Mouse (Mus musculus): Measurements from ENCODE around the gene Grip1.

The Grip1 gene

GRCm38 (mm10) chr10:119646500-119647439, 193.1 kb downstream of the Grip1 start:
- intact Hi-C loops (cut with DNase I) = loop anchor here (5.0 to 10.0 kb wide), 3 partner anchors 128 to 481 kb away; no protein-coding TSS in a partner anchor

- intact Hi-C loops (cut with DNase I) = no loop called here
Observed at GRCm38 (mm10) chr10:119660677-119661353, 207.2 kb downstream of the Grip1 start.

DNA sequence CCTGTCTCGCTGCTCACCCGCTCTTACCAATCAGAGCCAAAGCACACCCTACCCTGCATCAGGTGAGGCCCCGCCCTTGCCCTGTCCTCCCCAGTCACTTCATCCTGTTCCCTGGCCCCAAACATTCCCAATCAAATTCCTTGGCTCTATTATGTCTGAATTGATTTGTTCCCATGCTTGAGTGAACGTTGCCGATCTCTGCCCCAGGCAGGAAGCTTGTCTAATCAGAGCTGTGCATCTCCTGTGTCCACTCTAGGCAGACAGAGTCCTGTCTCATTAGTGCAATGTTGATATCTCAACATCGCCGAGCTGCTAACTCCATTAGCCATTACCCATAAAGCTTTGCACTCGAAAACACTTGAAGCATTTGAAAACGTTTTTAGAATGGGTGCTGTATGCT, 210.0 kb downstream of the Grip1 start:
- intact Hi-C loops (cut with DNase I) = no loop called here

DNA sequence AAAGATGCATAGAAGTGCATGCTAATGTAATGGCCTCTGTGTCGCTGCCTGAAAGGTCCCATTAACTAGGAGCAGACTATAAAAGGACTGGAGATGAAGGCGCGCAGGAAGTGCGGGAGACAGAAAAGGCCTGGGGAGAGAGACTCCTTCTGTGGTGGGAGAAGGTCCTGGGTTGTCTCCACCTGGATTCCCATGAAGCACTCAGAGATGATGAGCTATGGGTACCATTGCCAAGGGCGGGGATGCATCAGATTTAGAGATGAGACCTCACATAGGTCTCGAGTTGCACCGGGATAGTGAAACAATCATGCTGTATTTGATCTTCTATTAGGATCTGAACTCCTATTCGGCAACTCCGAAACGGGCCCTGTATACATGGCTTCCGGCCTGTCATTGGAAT, 212.8 kb downstream of the Grip1 start:
- intact Hi-C loops (cut with DNase I) = no loop called here

- intact Hi-C loops (cut with DNase I) = no loop called here
Observed at GRCm38 (mm10) chr10:119670456-119670855, 216.8 kb downstream of the Grip1 start.

- intact Hi-C loops (cut with DNase I) = no loop called here
Observed at GRCm38 (mm10) chr10:119684377-119684826, 230.8 kb downstream of the Grip1 start.

DNA sequence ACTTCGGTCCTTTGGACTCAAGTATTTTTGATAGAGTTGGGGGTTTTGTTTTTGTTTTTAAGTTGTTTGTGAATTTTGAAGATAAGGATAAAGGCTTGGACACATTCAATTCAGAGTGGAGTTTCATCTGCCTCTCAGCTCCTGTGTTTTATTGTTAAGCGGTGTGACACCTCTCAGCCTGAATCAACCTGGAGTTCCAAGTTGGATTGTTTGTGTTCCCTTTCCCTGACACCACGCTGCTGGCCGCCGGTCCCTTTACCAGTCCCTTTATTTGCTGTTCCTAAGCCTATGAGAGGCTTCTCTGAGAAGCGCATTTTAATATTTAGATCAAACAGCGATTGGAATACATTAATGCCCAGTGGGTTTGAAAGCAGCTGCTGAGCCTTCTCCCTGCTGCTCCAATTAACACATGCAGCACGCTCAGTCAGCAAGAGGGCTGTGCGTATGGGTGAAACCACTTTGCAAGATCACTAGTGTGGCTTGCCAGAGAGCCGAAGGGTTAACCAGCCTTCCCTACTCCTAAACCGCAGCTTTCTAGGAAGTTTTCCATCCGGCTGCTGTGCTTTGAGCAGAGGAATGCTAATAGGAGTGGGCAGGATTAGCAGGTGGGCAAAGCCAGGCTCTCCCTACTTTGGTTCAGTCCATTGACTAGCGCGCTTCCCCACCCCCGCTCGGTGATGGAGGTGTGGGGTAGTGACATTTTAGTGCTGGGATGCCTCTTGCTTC, 237.9 kb downstream of the Grip1 start:
- intact Hi-C loops (cut with DNase I) = no loop called here

- intact Hi-C loops (cut with DNase I) = no loop called here
Observed at GRCm38 (mm10) chr10:119692284-119692890, 238.8 kb downstream of the Grip1 start.

- intact Hi-C loops (cut with DNase I) = no loop called here
Observed at GRCm38 (mm10) chr10:119693400-119693799, 239.8 kb downstream of the Grip1 start.

GRCm38 (mm10) chr10:119697257-119697798, 243.7 kb downstream of the Grip1 start:
- intact Hi-C loops (cut with DNase I) = no loop called here

GRCm38 (mm10) chr10:119705348-119705747, 251.7 kb downstream of the Grip1 start:
- intact Hi-C loops (cut with DNase I) = no loop called here

- intact Hi-C loops (cut with DNase I) = no loop called here
Observed at GRCm38 (mm10) chr10:119706281-119706680, 252.7 kb downstream of the Grip1 start.

DNA sequence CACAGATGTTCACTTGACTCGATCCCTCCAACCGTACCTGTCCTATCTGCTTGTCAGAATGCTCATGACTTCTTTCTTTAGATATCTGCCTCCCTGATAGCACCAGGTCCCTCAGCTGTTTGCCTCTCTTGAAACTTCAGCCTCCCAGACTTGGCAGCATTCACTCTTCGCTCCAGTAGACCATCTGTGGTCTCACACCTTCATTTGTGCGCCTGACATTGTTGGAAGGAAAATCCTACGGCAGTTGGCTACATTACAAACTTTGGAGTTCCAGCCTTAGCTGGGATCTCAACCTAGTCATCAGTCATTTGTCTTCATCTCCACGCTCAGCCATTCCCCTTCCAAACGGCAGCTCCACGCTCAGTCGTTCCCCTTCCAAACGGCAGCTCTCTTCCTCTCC, 253.4 kb downstream of the Grip1 start:
- intact Hi-C loops (cut with DNase I) = no loop called here

DNA sequence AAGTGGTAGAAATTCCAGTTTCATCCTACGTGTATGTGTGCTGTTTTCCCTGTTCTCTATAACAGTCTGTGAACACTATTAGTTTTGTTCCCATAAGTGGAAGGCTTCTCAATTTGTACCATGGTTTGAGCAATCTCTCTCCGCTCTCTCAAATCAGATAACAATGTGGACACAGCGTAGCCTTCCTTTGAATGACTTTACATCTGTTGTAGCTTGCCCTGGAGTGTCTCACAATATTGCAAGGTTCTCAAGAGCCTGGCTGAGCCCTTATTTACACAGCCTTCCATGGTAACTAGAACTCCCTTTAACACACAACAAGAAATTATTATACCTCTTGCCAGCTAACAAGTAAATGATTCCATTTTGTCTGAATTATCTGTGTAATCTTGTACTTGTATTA, 268.3 kb downstream of the Grip1 start:
- intact Hi-C loops (cut with DNase I) = no loop called here

- intact Hi-C loops (cut with DNase I) = no loop called here
Observed at GRCm38 (mm10) chr10:119722471-119722870, 268.8 kb downstream of the Grip1 start.

DNA sequence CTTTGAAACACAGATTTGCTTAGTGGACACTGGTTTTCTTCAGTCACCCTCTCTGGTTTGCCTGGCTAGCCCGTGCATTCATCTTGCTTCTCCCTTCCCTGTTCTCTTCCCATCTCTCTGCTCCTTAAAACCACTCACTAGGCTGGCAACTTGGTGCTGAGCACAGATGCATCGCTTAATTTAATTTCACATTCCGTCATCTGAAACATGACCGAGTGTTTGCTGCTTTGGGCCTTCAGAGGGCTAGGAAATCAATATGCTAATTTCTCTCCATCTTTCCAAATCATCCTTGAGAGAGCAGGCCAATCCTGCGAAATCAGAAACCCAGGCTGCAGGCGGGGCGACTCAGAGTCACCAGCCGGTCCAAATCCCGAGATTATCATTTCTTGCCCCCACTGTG, 270.0 kb downstream of the Grip1 start:
- intact Hi-C loops (cut with DNase I) = no loop called here

DNA sequence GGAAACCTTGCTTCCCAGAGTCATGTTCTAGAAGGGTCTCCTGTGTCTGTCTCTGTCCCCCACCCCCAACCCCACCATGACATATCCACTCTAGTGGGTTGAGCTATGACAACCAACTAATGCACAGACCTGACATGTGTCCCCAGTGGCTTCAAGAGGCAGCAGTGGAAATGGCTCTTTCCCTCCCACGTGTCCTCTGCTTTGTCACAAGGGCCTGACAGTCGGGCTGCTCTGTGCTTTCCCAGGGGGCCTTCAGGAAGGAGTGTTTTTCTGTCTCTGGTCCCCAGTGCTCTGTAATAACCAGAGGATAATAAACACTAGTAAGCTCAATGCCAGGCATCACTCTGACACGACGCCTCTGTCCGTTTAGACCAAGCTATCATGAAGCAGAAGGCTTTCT, 271.7 kb downstream of the Grip1 start:
- intact Hi-C loops (cut with DNase I) = no loop called here

- intact Hi-C loops (cut with DNase I) = no loop called here
Observed at GRCm38 (mm10) chr10:119725966-119726365, 272.3 kb downstream of the Grip1 start.

DNA sequence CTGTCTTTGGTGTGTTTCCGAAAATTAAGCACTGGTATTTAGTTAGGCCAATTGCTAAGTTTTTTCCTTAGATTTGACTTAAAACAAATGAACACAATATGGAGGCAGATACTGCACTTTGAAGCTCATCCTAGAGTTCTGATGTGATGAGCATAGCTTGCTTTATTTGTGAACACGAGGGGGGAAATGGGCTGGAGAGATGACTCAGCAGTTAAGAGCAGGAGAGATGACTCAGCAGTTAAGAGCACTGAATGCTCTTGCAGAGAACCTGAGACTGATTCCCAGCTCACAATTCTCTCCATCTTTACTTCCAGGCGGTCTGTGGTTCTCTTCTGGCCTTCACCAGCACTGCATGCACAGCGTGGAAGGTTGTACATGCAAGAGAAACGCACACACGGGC, 273.3 kb downstream of the Grip1 start:
- intact Hi-C loops (cut with DNase I) = no loop called here

- intact Hi-C loops (cut with DNase I) = no loop called here
Observed at GRCm38 (mm10) chr10:119730206-119730605, 276.6 kb downstream of the Grip1 start.

Data from adrenal gland (tissue).